Mouse (Mus musculus) splenic B cell, adult 2 months (primary cell): ENCODE results near the gene Tmem59l.

Source experiments
- DNase-seq: peaks from one replicate; pipeline ENCODE4 v3.0.0-alpha.2; 2011; ENCODE audit warnings: low read depth, low spot score
- H3K27me3 ChIP-seq: 2 replicates; pipeline ENCODE4 v1.6.1; 2012; ENCODE audit warnings: mild to moderate bottlenecking, low read length, moderate library complexity, mixed read lengths; ENCODE audit not compliant: control insufficient read depth, poor library complexity, insufficient read depth, severe bottlenecking
- H3K36me3 ChIP-seq: 2 replicates; pipeline ENCODE4 v1.6.1; 2012; ENCODE audit warnings: mild to moderate bottlenecking, low read length, moderate library complexity, mixed read lengths; ENCODE audit not compliant: control insufficient read depth, poor library complexity, insufficient read depth, severe bottlenecking

The Tmem59l gene

GRCm38 (mm10) chr8:70443326-70443725 lies 43.8 kb downstream of the Tmem59l start:
- Histone ChIP-seq H3K36me3 (no peaks in the 10 kb centered on the region), H3K27me3 (no peaks in the 10 kb centered on the region)
- no peak for DNase-seq

- Histone ChIP-seq H3K36me3 (no peaks in the 10 kb centered on the region), H3K27me3 (no peaks in the 10 kb centered on the region)
- no peak for DNase-seq
Measured at GRCm38 (mm10) chr8:70441565-70441964, 45.6 kb downstream of the Tmem59l start.

- Histone ChIP-seq H3K36me3 (no peaks in the 10 kb centered on the region), H3K27me3 (no peaks in the 10 kb centered on the region)
- DNase-seq: peak; percentile 29
Measured at GRCm38 (mm10) chr8:70440246-70440645, 46.9 kb downstream of the Tmem59l start.

GRCm38 (mm10) chr8:70439848-70440179 lies 47.3 kb downstream of the Tmem59l start:
- no peak for DNase-seq
- Histone ChIP-seq H3K27me3 (no peaks in the 10 kb centered on the region), H3K36me3 (no peaks in the 10 kb centered on the region)

- Histone ChIP-seq H3K36me3 (no peaks in the 10 kb centered on the region), H3K27me3 (no peaks in the 10 kb centered on the region)
- DNase-seq: peak; percentile 99
Measured at GRCm38 (mm10) chr8:70439055-70439847, 47.9 kb downstream of the Tmem59l start, which contains the start of gene Crtc1. Gene Crtc1 (minus strand): TSS chr8:70439579.

- no peak for DNase-seq
- H3K36me3 ChIP-seq: no peaks in the 10 kb centered on the region
- H3K27me3 ChIP-seq: no peaks in the 10 kb centered on the region
Measured at GRCm38 (mm10) chr8:70438423-70438822, 48.7 kb downstream of the Tmem59l start.

GRCm38 (mm10) chr8:70435156-70435555 lies 52.0 kb downstream of the Tmem59l start:
- DNase-seq: no peak
- no peaks in the 10 kb centered on the region for H3K36me3 ChIP-seq

More at GRCm38 (mm10) chr8:70435156-70435555, 52.0 kb downstream of the Tmem59l start:
- no peaks in the 10 kb centered on the region for H3K27me3 ChIP-seq
